Mouse (Mus musculus): Measurements from ENCODE around the gene Bcl7b. TPM values are rescaled to one million over a fixed set of nuclear protein-coding genes. Genes with fewer than 3 reads are reported as not detected.

Gene Bcl7b
- polyA plus RNA-seq (2015; fragmentation: Nextera tagmentation; extraction: Ambion mirVana) = 35.9 and 37.9 TPM in 2 replicates

GRCm38 (mm10) chr5:135168063-135169062 is at the start of gene Bcl7b:
TSS of gene Bcl7b (plus strand) at chr5:135168283.
- Histone ChIP-seq H3K4me1 (ENCODE audit: control insufficient read depth, insufficient read depth, low read depth, low read length) (peaks cover 9% of the 10 kb centered on the region), H3K9me3 (ENCODE audit: control insufficient read depth, low read length) (no peaks in the 10 kb centered on the region), H3K27me3 (replicated peaks; ENCODE audit: control insufficient read depth, insufficient read depth, low read length) (no peaks in the 10 kb centered on the region), H3K4me3 (ENCODE audit: low read length) (peak within 1 kb of the TSS; percentile 73), H3K9ac (ENCODE audit: low read depth, low read length) (peak within 1 kb of the TSS; percentile 91), H3K36me3 (ENCODE audit: control insufficient read depth, insufficient read depth, low read length) (peaks cover 10% of the 10 kb centered on the region), H3K27ac (ENCODE audit: low read depth, low read length) (peak within 1 kb of the TSS; percentile 100), H3K4me2 (ENCODE audit: low read length) (peak within 1 kb of the TSS; percentile 66)
- ATAC-seq = peak; percentile 98
- WGBS = 2% methylated on average over 94 of the region's 95 CpGs

DNA sequence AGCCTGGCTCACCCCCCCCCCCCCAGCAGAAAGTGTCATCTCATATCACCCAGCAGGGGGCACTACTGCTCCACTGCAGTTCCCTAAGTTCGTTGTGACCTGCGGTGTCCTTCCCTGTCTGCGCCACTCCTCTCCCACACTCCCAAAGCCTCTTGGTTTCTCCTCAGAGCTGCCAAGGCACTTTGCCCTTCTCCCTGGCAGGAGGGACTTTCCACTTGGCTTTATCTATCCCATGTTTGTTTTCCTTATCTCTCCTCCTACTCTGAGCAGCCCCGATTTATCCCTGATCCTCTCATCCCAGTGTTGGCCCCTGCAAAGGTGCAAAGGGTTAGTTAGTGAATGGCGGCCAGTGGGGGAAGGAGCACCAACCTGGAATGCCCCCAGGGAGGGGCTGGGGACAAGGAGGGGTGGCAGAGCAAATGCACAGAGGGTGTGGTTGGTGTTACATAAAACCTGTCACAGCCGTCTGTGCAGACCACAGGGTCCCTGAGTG is 49.4 kb upstream of the Bcl7b start:
- no peaks in the 10 kb centered on the region for H3K9me3 ChIP-seq (ENCODE audit: control insufficient read depth, low read length)
- peaks cover 2% of the 10 kb centered on the region; the same call in 1 of the 2 replicates for H3K4me1 ChIP-seq (ENCODE audit: control insufficient read depth, insufficient read depth, low read depth, low read length)
- no peak overlapping the region for H3K4me3 ChIP-seq (ENCODE audit: low read length)
- no peaks in the 10 kb centered on the region for H3K36me3 ChIP-seq (ENCODE audit: control insufficient read depth, insufficient read depth, low read length)
- no peak overlapping the region for H3K4me2 ChIP-seq (ENCODE audit: low read length)
- H3K27me3 ChIP-seq (replicated peaks; ENCODE audit: control insufficient read depth, insufficient read depth, low read length) = peaks cover 3% of the 10 kb centered on the region; the same call in 1 of the 2 replicates
- ATAC-seq = no peak
- 36% methylated on average over 6 of the region's 6 CpGs for WGBS
- no peak overlapping the region for H3K27ac ChIP-seq (ENCODE audit: low read depth, low read length)
- no peak overlapping the region for H3K9ac ChIP-seq (ENCODE audit: low read depth, low read length)

DNA sequence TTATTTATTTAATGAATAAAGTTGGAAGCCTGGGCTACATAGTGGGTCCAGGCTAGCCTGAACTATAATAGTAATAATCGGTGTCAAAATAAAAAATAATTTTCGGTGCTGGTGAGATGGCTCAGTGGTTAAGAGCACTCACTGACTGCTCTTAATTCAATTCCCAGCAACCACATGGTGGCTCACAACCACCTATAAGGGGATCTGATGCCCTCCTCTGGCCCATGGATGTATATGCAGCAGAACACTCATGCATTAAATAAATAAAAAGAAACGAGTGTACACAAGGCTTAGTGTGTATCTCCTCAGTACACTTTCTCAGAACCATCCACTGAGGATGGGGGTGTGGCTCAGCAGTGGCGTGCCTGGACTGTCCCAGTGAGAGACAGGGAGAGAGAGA is 47.3 kb upstream of the Bcl7b start:
- no peak for ATAC-seq
- H3K4me1 ChIP-seq (ENCODE audit: control insufficient read depth, insufficient read depth, low read depth, low read length) = peaks cover 2% of the 10 kb centered on the region; the same call in 1 of the 2 replicates
- no peak overlapping the region for H3K4me3 ChIP-seq (ENCODE audit: low read length)
- WGBS = 63% methylated on average over 4 of the region's 4 CpGs
- no peak overlapping the region for H3K4me2 ChIP-seq (ENCODE audit: low read length)
- peaks cover 3% of the 10 kb centered on the region; the same call in 1 of the 2 replicates for H3K27me3 ChIP-seq (replicated peaks; ENCODE audit: control insufficient read depth, insufficient read depth, low read length)
- no peaks in the 10 kb centered on the region for H3K9me3 ChIP-seq (ENCODE audit: control insufficient read depth, low read length)
- no peak overlapping the region for H3K9ac ChIP-seq (ENCODE audit: low read depth, low read length)
- no peak overlapping the region for H3K27ac ChIP-seq (ENCODE audit: low read depth, low read length)
- no peaks in the 10 kb centered on the region for H3K36me3 ChIP-seq (ENCODE audit: control insufficient read depth, insufficient read depth, low read length)

- Histone ChIP-seq H3K27ac (ENCODE audit: low read depth, low read length) (no peak overlapping the region), H3K4me3 (ENCODE audit: low read length) (no peak overlapping the region)
These were observed 42.0 kb upstream of the Bcl7b start for GRCm38 (mm10) chr5:135126121-135126520.

GRCm38 (mm10) chr5:135127669-135128068 is 40.4 kb upstream of the Bcl7b start:
- H3K4me2 ChIP-seq (ENCODE audit: low read length) = no peak overlapping the region
- H3K4me1 ChIP-seq (ENCODE audit: control insufficient read depth, insufficient read depth, low read depth, low read length) = no peaks in the 10 kb centered on the region
- no peaks in the 10 kb centered on the region for H3K9me3 ChIP-seq (ENCODE audit: control insufficient read depth, low read length)
- peaks cover 6% of the 10 kb centered on the region for H3K27me3 ChIP-seq (replicated peaks; ENCODE audit: control insufficient read depth, insufficient read depth, low read length)
- no peak for ATAC-seq
- no peak overlapping the region for H3K4me3 ChIP-seq (ENCODE audit: low read length)
- H3K27ac ChIP-seq (ENCODE audit: low read depth, low read length) = no peak overlapping the region
- no peaks in the 10 kb centered on the region for H3K36me3 ChIP-seq (ENCODE audit: control insufficient read depth, insufficient read depth, low read length)
- WGBS = 84% methylated on average over 6 of the region's 6 CpGs
- no peak overlapping the region for H3K9ac ChIP-seq (ENCODE audit: low read depth, low read length)

More at GRCm38 (mm10) chr5:135126121-135126520, 42.0 kb upstream of the Bcl7b start:
- Histone ChIP-seq H3K27me3 (replicated peaks; ENCODE audit: control insufficient read depth, insufficient read depth, low read length) (peaks cover 3% of the 10 kb centered on the region; the same call in 1 of the 2 replicates), H3K36me3 (ENCODE audit: control insufficient read depth, insufficient read depth, low read length) (no peaks in the 10 kb centered on the region), H3K9me3 (ENCODE audit: control insufficient read depth, low read length) (no peaks in the 10 kb centered on the region), H3K4me2 (ENCODE audit: low read length) (no peak overlapping the region), H3K4me1 (ENCODE audit: control insufficient read depth, insufficient read depth, low read depth, low read length) (no peaks in the 10 kb centered on the region), H3K9ac (ENCODE audit: low read depth, low read length) (no peak overlapping the region)
- WGBS = 61% methylated on average over 6 of the region's 6 CpGs
- ATAC-seq = no peak

- H3K9me3 ChIP-seq (ENCODE audit: control insufficient read depth, low read length) = no peaks in the 10 kb centered on the region
- no peak overlapping the region for H3K4me2 ChIP-seq (ENCODE audit: low read length)
- H3K9ac ChIP-seq (ENCODE audit: low read depth, low read length) = no peak overlapping the region
- H3K27ac ChIP-seq (ENCODE audit: low read depth, low read length) = no peak overlapping the region
- ATAC-seq = no peak
- peaks cover 5% of the 10 kb centered on the region; the same call in 1 of the 2 replicates for H3K4me1 ChIP-seq (ENCODE audit: control insufficient read depth, insufficient read depth, low read depth, low read length)
- no peak overlapping the region for H3K4me3 ChIP-seq (ENCODE audit: low read length)
- H3K36me3 ChIP-seq (ENCODE audit: control insufficient read depth, insufficient read depth, low read length) = no peaks in the 10 kb centered on the region
- peaks cover 21% of the 10 kb centered on the region for H3K27me3 ChIP-seq (replicated peaks; ENCODE audit: control insufficient read depth, insufficient read depth, low read length)
- 90% methylated on average over 4 of the region's 4 CpGs for WGBS
These were observed 38.3 kb upstream of the Bcl7b start for GRCm38 (mm10) chr5:135129747-135130146.

DNA sequence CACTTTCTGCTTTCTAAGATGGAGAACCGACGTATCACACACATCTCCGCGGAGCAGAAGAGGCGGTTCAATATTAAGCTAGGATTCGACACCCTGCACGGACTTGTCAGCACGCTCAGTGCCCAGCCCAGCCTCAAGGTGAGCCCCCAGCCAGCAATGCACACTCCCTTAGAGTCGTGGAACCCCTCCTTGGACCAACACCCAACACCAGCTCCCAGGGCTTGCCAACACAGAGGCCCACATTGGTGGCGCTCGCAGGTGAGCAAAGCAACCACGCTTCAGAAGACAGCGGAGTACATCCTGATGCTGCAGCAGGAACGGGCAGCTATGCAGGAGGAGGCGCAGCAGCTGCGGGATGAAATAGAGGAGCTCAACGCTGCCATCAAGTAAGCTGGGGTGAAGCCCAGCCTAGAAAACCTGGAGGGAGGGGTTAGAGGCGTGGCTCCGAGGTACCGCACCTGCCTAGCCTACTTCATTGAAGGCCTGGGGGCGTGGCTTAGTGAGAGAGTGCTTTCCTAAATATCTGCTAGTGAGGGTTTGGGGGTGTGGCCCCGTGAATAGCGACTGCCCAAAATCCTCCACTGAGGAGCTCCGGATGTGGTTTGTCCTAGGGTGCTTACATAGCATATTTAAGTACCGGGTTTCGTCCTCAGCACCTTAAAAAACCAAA is 34.2 kb upstream of the Bcl7b start:
- peak overlapping the region; percentile 32 for H3K4me3 ChIP-seq (ENCODE audit: low read length)
- peak overlapping the region; percentile 57 for H3K4me2 ChIP-seq (ENCODE audit: low read length)
- peak; percentile 69; the same call in 1 of the 2 replicates for ATAC-seq
- H3K4me1 ChIP-seq (ENCODE audit: control insufficient read depth, insufficient read depth, low read depth, low read length) = peaks cover 5% of the 10 kb centered on the region; the same call in 1 of the 2 replicates
- peaks cover 23% of the 10 kb centered on the region for H3K27me3 ChIP-seq (replicated peaks; ENCODE audit: control insufficient read depth, insufficient read depth, low read length)
- peak overlapping the region; percentile 41 for H3K9ac ChIP-seq (ENCODE audit: low read depth, low read length)
- H3K36me3 ChIP-seq (ENCODE audit: control insufficient read depth, insufficient read depth, low read length) = no peaks in the 10 kb centered on the region
- WGBS = 5% methylated on average over 26 of the region's 26 CpGs
- no peak overlapping the region for H3K27ac ChIP-seq (ENCODE audit: low read depth, low read length)
- H3K9me3 ChIP-seq (ENCODE audit: control insufficient read depth, low read length) = no peaks in the 10 kb centered on the region

- H3K4me2 ChIP-seq (ENCODE audit: low read length) = peak overlapping the region; percentile 57
- H3K27me3 ChIP-seq (replicated peaks; ENCODE audit: control insufficient read depth, insufficient read depth, low read length) = peaks cover 23% of the 10 kb centered on the region
- peaks cover 5% of the 10 kb centered on the region; the same call in 1 of the 2 replicates for H3K4me1 ChIP-seq (ENCODE audit: control insufficient read depth, insufficient read depth, low read depth, low read length)
- H3K9ac ChIP-seq (ENCODE audit: low read depth, low read length) = no peak overlapping the region
- H3K27ac ChIP-seq (ENCODE audit: low read depth, low read length) = no peak overlapping the region
- WGBS = 7% methylated on average over 8 of the region's 8 CpGs
- H3K9me3 ChIP-seq (ENCODE audit: control insufficient read depth, low read length) = no peaks in the 10 kb centered on the region
- H3K4me3 ChIP-seq (ENCODE audit: low read length) = peak overlapping the region; percentile 32
- ATAC-seq = no peak
- no peaks in the 10 kb centered on the region for H3K36me3 ChIP-seq (ENCODE audit: control insufficient read depth, insufficient read depth, low read length)
These were observed 33.5 kb upstream of the Bcl7b start for GRCm38 (mm10) chr5:135134534-135134933.

Measured in hindbrain, embryonic 16.5 days (tissue).